Mouse (Mus musculus): ENCODE data around the gene A930018P22Rik.

A930018P22Rik gene

DNA sequence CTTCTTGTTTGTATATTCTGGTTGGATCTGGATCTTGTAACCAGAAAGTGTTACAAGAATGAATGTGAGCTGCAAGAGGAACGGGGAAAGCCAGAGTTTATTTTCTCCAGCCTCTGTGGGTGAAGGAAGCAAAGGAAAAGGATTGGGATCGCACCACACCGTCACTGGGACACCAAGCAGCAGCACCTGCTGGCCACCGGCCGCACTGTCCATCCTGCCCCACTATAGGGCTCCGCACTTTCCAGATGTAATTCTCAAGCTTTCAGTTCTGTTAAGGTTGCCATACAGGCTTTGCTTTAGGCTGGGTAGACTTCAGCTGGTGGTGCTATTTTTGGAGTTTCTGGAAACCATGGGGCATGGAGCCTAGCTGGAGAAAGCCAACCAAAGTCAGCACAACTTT lies 2.3 kb upstream of the A930018P22Rik start:
- no peak for DNase-seq

DNA sequence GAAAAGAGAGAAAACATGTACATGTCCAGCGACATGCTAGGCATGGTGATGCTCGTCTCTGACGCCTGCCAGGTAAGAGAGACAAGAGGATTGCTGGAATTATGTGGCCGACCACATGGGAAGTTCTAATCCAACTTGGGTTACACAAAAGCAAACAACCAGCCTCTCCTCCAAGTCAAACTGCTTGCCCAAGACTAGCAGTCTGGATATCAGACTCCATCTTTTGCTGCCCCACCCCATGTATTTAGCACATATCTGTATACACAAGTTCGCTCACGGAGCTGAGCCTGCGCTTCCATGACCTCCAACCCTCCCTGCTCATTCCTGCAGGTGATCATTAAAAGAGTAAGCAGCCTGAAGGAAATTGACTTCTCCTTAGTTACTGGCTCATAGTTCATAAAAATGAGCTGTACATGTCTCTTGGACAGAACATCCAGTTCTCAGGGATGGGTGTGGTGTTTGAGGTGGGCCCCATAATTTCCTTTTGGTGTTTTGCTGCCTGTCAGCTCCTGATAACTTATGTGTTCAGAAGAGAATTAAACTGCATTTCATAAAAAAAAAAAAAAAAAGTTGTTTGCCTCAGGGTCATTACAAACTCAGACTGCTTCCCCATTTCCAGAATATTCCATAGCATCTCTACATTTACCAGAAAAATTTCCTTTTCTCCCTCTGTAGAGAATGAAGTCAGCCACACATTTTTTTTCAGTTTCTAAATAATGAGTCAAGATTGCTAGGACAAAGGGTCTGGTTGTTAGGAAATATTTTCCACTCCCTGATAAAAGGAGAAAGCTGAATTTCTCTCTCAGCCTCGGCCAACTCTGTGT lies 676 bp upstream of the A930018P22Rik start:
- DNase-seq = peak; percentile 16

DNA sequence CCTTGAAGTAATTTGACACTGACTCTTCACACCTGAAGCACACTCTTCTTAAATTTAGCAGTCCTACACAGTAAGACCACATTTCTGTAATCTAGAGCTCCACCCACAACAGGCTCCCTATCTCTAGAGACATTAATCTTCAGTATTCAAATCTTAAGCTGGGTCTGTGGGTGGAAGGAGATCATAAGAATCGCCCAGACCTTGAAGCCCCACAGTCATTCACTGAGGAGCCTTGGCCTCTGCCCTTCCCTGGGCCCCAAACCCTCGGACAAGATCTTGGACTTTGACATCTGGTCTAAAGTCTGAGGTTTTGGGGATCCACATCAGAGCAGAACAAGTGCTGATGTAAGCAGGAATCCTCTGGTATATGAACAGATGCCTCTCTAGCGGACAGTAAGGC lies 971 bp downstream of the A930018P22Rik start:
- DNase-seq = no peak

DNA sequence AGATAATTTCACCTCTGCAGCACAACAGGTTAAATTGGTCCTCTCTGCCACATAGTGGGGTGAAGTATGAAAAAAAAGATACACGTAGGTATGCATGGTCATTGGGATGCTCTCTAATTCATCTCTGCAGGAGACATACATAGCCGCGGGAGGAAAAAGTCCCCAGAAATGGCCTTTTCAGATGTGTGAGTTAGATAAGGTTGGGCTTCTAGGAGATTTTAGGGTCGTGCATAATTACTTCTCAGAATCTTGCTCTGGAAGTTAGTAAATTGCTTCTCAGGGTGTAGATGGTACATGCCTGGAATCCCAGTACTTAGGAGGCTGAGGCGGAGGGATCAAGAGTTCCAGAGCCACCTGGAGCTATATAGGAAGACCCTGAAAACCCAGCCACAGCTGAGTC lies 1.5 kb downstream of the A930018P22Rik start:
- no peak for DNase-seq

DNA sequence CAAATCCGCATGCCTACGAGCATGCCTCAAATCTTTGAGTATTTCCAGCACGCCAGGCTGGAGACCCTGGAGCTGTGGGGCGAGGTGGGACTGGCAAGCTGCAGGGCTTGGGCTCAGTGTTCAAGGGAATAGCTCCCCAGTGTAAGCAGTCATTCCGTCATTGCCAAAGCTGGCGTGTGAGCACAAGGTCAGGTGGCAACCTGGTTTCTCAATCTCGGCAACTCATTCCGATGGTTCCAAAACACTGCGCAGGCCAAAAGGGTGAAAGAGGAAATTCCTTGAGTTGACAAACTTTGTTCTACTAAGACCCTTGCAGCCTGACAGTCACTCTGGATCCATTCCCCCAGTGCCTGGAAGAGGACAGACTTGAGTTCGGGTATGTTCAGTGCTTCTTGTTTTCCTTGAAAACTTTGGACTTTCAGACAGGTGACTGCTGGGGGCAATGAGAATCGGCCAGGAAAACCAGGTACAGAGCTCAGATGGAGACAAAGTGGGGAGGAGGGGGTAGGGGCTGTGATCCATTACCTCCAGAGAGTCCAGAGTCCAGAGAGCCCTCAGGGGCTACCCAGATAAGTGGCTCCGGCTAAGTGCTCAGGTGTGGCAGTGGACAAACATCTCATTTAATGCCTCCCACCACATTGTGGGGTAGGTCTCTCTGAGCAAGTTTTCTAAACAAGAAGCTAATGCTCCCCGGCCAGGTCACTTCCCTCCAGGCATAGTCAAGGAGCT lies 6.4 kb downstream of the A930018P22Rik start:
- peak; percentile 29 for DNase-seq

DNA sequence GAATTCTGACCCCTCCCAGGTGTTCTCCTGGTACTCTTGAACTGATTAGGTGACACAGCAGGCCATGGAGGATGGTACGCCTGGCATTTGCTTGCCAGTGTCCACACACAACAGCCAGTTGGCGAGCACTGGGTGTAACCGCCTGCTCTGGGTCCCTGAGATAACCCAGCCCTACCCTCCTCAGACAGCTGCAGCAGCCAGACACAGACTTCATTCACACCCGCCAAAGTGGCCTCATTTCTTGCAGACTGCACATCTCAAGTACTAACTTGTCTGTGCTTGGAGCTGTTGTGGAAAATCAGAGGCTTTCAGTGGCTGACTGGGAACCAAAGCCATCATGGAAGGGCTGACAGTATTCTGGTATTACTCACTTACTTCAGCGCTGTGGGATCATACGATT lies 7.6 kb downstream of the A930018P22Rik start:
- no peak for DNase-seq

DNA sequence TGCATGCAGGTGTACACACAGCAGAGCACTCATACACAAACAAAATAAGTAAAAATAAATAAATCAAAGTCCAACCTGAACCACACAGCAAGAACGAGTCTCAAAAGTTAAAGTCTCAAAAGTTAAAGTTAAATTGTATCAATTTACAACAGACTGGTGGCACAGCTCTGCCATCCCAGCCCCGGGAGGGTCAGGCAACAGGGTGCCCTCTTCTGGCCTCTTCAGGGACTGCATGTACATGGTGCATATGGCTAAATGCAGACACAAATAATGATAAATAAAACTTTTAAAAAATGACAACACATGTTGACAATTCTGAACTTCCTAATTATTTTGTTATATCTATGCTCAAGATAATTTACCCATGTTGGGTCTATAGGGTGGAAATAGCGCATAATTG lies 8.4 kb downstream of the A930018P22Rik start:
- DNase-seq = peak; percentile 35

DNA sequence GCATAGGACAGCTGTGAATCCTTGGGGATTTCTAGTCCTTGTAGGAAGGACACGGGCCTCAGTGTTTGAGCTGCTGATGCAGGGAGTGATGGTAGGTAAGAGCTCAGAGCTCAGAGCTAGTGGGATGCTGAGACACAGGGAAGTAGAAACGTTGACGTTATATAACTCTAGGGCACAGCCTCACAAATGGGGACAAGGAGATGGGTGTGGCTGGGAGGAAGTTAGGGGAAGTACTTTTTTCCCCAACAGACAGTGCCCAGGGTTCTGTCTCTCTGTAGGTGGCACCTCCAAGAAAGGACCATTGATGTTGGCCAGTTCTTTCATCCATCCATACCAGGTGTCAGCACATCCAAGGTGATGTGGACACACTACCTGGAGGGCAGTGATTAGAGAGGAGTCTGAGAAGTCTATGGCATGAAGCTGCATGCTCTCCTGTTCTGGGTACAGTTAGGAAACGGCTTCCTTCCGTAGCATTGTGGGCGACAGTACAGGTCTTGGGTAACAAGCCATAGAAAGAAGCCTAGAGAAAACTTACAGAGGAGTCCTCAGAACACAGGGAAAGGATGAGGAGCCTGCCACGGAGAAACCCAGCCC lies 9.8 kb downstream of the A930018P22Rik start:
- no peak for DNase-seq

DNA sequence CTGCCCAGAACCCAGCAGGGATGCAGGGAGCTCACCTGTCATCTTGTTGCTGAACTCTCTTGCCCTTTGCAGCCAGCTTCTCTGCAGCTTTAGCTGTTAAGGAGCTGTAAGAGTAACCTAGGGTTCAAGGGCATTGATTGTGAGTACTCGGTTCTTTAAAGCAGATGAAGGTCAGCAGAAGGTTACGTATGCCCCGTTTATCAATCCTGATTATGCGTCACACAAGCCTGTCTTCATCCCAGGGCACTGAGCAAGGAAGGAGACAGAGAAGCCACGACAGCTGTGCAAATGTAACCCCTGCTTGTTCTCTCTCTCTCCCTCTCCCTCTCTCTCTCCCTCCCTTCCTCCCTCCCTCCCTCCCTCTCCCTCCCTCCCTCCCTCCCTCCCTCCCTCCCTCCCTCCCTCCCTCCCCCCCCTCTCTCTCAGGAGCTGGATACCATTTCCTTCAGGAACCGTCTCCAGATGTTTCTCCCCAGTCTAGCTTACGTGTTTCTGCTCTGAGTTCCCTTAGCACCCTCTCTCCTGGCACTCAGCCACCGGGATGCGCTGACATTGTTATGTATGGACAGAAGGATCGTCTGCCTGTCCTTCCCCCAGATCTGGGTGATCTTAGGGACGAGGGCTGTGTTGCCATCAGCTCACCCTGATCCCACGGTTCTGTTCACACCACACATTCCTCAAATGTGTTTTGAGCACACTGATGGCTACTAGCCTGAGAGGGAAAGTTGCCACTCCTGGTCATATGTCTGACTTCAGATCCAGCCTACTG lies 10.7 kb downstream of the A930018P22Rik start:
- no peak for DNase-seq

DNA sequence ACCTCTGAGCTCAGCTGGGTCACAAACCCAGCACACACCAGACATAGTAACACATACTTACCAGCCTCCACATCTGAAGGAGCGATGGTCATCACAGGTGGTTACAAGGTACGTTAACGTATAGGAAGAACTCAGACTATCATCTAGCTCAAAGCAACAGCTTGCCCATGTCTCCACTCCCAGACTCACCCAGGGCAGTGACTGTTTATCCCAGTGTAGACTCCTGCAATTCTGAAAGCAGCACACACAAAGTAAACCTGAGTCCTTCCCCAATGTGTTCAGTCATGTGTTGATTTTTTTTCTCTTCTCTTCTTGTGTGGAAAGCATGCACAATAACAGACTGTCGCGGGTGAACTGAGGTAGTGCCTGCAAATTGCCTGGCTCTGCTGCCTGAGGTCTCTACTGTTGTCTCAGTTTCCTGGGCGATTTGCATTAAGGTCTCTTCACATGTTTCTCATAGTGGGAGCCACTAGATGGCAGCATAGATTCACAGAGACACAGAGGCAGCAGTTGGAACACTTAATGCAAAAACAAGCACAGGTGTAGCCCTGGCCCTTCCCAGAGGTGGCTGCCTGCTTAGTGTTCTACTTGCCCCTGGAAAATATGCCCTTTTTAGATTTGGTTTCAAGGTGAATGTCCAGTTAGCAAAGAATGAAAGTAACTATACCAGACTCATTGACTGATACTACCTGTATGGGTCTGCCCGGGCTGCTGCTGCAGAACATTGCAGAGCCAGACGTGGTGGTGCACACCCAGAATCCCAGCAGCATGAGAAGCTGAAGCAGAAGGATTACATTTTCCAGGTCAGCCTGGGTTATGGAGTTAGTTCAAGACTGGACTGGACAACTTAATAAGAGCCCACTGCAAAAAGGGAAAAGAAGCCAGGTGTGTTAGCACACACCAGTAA lies 11.8 kb downstream of the A930018P22Rik start:
- peak; percentile 64 for DNase-seq

DNA sequence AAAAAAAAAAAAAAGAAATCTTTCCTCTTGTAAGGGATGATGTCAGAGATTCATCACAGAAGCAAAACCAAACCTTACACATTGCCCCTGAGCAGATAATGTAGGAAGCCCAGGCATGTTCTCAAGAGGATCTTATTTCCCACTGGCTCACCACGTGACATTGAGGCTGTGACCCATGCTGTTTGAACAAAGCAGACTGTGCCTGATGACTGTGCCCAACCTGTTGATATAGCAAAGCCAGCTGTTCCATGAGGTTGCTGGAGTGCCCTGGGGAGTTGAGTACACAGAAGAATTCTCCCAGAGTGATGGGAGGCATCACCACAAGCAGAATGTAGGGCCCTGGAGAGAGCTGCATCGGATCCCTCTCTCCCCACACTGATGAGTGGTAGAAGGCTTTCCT lies 13.4 kb downstream of the A930018P22Rik start:
- no peak for DNase-seq

DNA sequence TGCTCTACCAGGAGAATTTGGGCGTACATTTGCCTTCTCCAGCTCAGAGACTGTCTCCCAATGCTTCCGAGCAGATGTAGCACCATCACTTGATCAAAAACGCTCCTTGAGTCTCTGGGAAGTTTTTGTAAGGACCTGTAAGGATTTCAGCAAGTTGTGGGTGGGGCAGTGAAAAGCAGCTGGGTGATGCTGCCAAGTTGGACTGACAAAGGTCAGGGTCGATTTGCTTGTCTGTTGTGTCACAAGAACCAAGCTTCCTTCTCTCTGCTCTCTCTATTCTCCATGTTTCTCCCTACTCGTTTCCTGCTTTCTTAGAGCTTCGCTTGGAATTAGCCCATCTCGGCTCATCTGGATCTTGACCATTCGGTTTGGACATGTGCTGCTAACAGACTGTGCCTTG lies 19.6 kb downstream of the A930018P22Rik start:
- no peak for DNase-seq

DNA sequence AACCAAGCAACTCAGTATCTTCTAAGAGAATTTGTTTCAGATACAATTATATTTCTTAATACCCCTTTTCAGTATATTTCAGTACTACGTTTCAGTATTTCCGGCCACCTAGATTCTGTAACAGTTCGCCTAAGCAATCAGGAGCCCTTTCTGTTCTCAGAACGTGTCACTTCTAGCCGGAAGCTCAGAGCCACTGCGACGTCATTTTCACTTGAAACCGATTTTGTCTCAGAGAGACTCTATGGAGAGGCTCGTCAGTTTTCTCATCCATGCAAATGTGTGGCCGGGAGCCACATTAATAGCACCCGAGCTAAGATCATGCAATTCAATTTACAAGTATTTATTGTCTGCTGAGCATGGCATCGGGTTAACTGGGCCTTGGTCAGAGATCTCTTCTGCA lies 21.4 kb downstream of the A930018P22Rik start:
- DNase-seq = no peak

DNA sequence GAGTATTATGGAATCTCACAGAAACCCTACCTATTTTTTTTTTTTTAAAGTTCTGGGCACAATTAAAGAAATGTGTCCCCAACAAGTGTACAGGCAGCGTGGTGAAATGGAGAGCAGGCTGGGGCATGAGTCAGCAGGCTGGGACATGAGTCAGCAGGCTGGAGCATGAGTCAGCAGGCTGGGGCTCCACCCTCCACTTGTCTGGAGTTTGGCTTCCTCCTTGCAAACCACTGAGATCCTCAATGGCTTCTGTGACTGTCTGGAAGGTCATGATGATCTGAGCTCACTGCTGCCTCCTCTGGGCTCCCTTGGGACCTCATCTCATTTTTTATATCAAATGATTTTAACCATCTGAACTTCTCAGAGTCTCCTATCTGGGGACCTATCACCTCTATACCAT lies 23.4 kb downstream of the A930018P22Rik start:
- DNase-seq = no peak

DNA sequence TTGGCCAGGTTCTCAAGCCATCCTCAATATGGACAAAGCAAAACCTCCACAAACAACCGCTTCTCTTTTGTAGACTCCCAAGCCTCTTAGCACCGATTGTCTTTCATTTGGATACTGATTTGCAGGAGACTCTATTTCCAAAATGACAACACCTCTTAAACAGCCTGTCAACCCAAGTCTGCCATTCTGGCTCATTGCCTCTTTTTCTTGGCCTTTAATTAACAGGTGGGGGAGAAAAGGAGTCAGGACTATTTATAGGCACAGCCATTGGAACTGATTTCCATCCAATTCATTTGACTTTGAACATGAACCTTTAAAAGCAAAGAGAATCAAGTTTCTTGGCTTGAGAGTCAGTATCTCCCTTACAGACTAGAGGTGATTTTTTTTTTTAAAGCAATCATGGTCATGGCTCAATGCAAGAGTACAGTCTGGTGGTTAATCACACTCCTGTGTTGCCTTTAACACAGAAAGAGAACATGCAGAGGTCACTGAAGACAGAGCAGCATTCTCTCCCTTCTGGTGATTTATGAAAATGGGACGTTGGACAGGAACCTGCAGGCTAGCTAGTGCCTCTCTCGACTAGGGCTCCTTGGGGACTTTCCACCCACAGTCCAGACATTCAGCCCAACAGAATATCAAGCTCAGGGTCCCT lies 25.5 kb downstream of the A930018P22Rik start:
- no peak for DNase-seq

DNA sequence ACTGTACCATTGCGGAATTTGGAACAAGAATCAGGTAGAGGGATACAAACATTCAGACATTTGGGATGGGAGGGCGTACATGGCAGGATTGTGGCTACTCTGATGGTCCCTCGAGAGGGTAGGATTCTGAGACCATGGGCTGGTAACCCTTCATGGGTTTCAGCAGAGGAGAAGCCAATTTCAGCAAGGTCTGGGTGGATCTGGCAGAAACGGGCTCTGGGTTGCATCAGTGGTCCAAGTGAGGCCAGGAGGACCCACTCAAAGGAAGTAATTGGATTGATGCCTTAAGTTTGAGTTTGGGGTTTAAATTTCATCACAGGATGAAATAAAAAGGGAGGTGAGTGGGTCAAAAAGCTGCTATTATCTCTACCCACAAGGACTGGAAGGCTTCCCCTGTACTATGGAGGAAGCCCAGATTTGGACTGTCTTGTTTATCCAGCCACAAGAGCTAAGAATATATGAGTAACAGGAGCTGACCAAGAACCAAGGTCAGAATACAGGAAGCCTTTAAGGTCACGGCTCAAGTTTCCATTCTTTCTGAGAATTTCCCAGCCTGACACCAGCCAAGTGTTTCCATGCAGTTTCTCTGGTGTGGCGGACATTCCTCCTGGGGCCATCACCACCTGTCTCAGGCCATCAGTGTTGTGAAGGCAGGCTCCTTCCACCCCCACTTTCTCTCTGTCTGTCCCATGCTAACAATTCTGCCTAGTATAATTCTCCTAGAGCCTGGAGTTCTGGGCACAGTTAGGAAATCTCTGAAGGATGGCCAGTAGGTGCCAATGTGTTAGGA lies 28.2 kb downstream of the A930018P22Rik start:
- DNase-seq = no peak

DNA sequence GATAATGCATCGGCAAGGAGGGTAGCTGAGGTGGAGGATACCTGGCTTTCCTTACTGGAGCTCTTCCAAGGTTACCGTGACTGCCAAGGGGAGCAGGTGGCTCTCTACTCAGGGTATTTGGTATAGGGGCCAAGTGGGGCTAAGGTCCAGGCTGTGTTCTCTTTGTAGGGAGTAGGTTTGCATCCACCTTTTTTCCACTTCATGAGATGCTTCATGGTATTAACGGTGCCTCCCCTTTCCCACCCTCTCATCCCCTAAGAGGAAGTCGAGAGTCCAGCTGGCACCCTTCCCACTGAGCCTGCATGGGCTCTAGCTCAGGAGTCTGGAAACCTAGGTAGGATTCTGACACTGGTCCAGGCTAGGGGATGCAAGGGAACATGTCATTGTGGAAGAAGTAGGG lies 30.8 kb downstream of the A930018P22Rik start:
- no peak for DNase-seq

DNA sequence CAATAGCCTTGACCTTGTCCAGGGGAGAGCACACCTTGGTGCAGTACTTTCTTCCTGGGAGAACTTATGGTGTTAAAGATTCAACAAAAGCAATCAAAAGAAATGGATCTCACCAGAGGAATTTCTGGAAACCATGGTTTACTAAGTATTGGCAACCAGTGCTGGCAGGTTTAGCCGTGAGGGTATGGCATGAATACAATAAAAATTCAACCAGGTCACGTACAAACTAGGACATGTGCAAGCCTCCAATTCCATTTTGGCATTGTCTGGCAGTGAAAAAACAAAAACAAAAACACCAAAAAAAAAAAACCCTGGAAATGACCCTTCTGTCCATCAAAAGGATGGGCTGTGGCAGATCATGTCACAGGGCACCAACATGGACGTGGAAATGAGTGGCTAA lies 31.3 kb downstream of the A930018P22Rik start:
- no peak for DNase-seq

DNA sequence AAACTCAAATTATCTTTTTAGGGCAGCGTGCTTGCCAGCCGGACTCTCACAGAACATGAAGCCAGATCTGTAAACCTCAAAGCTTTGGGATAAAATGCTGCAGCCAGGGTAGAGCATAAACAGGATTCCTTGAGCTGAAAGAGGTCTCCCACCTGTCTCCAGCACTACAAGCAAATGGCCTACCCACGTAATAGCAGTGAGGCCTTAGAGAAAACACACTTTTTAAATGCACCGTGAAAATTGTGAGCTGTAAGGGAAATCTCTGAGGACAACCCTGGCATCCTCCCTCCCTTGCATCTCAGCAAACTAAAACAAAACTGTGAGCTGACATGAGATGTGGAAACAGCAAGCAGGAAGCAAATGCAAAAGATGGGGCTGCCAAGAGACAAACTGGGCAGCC lies 35.3 kb downstream of the A930018P22Rik start:
- no peak for DNase-seq

DNA sequence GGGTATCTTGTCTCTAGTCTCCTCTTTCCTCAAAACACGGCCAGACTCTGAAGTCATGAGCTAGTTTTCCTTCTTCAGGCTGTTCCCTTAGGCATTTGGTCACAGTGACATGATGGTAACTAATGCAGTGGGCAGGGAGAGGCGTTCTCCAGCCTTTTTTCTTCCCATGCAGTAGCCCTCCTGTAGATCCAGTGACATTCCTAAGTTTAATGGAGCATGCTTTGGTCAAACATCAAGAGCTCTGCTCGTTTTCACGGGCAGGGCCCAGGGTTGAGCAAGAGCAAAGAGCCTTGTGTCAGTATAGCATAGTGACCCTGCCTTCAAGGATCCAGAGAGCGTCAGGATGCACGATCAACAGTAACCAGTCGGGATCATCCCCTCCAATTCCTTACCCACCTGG lies 40.8 kb downstream of the A930018P22Rik start:
- no peak for DNase-seq

DNA sequence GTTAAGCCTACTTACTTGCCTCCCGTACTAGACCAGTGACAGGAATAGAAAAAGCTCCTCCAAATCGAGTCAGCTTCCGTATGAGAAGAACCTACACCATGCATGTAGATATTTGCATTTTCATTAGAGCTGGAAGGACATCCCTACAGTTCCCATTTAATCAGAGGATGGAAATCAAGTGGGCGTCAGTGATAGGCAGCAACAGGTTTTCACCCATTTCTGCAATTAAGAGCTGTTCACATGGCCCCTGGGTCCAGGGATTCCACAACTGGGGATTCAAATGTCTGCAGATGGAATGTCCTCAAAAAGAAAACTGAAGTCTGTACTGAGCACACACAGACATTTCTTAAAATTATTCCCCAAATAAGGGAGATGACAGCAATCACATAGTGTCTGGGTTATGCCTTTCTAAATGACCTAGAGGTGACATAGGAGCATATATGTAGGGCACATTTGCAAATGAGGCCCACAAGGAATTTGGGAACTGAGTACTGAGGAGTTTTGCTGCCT lies 41.5 kb downstream of the A930018P22Rik start:
- DNase-seq = no peak

Data from kidney, adult 18-20 months (tissue).